Mouse (Mus musculus) erythroblast, embryonic 14.5 days (primary cell): ENCODE measurements around the gene Terf2ip. TPM values are rescaled to one million over a fixed set of nuclear protein-coding genes. Genes with fewer than 3 reads are reported as not detected.

Source experiments
- H3K27me3 ChIP-seq: 2 replicates; pipeline ENCODE4 v1.6.1; 2012; ENCODE audit warnings: inconsistent platforms; ENCODE audit not compliant: control insufficient read depth
- H3K36me3 ChIP-seq: 2 replicates; pipeline ENCODE4 v1.6.1; 2012; ENCODE audit warnings: mild to moderate bottlenecking, inconsistent platforms; ENCODE audit not compliant: control insufficient read depth
- H3K4me1 ChIP-seq: 2 replicates; pipeline ENCODE4 v1.6.1; 2012; ENCODE audit warnings: inconsistent platforms; ENCODE audit not compliant: control insufficient read depth
- H3K4me3 ChIP-seq: replicated peaks from 2 replicates; pipeline ENCODE3; 2012; ENCODE audit warnings: moderate library complexity, mild to moderate bottlenecking, inconsistent platforms
- H3K9me3 ChIP-seq: 2 replicates; pipeline ENCODE4 v1.6.1; 2012; ENCODE audit warnings: low read length, inconsistent platforms, mixed read lengths; ENCODE audit not compliant: control insufficient read depth
- GATA1 ChIP-seq: IDR thresholded peaks from 2 replicates; pipeline ENCODE4 v1.6.1; 2012; ENCODE audit warnings: low read length, inconsistent platforms, mixed read lengths
- TAL1 ChIP-seq: IDR thresholded peaks from 3 replicates; pipeline ENCODE4 v1.6.1; 2012; ENCODE audit warnings: low read length, inconsistent platforms, mixed read lengths
- polyA plus RNA-seq: library from polyadenylated mRNA; stranded (reverse); fragments of >175 nt; gene quantifications from 2 replicates; pipeline ENCODE4 v1.2.3, GENCODE M21; 2012

Gene Terf2ip
- polyA plus RNA-seq, 1 experiment: 0.49 TPM

DNA sequence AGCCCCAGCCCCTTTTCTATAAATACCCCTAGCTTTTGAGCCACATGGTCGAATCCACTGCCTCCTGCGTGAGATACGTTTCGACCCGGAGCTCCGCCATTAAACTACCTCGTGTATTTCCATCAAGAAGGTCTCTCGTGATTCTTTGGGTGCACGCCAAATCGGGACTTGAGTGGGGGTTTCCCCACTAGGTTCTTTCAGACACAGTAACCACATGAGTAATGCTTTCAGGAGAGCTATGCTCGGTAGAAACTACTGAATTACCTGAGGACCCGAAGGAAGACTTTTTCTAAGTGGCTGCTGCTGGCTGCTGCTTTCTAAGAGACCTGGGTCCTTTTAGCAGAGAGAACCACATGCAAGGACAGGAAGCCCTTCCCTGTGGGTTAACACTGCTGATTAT lies 37.1 kb upstream of the Terf2ip start:
- Histone ChIP-seq H3K36me3 (peaks cover 58% of the 10 kb centered on the region), H3K9me3 (peaks cover 12% of the 10 kb centered on the region), H3K27me3 (no peaks in the 10 kb centered on the region), H3K4me3 (no peak overlapping the region), H3K4me1 (no peaks in the 10 kb centered on the region; the same call in 1 of the 2 replicates)
- TF ChIP-seq GATA1: no peak
- TF ChIP-seq TAL1: no peak

- Histone ChIP-seq H3K36me3 (peaks cover 55% of the 10 kb centered on the region), H3K9me3 (peaks cover 12% of the 10 kb centered on the region), H3K4me1 (no peaks in the 10 kb centered on the region; the same call in 1 of the 2 replicates), H3K27me3 (no peaks in the 10 kb centered on the region), H3K4me3 (no peak overlapping the region)
- TF ChIP-seq GATA1 (no peak), TAL1 (no peak)
These were observed 35.5 kb upstream of the Terf2ip start for GRCm38 (mm10) chr8:111975706-111976105.

DNA sequence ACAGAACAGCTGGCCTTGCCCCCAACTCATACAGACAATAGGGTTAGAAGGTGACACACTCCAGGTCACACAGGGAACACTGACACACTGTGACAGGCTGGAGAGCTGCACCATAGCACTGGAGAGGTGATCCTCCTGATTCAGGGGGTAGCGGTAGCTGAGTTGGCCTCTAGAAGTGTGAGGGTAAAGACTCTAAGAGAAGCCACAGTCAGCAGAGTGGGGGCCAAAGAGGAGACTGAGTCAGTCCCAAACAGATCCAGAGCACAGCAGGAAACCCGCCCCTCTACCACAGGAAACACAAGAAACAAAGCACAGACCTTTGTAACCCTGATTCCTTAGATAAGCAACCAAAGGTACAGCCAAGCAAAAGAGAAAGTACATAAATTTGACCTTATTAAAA lies 34.9 kb upstream of the Terf2ip start:
- TF ChIP-seq TAL1 (no peak), GATA1 (no peak)
- H3K36me3 ChIP-seq: peaks cover 54% of the 10 kb centered on the region

DNA sequence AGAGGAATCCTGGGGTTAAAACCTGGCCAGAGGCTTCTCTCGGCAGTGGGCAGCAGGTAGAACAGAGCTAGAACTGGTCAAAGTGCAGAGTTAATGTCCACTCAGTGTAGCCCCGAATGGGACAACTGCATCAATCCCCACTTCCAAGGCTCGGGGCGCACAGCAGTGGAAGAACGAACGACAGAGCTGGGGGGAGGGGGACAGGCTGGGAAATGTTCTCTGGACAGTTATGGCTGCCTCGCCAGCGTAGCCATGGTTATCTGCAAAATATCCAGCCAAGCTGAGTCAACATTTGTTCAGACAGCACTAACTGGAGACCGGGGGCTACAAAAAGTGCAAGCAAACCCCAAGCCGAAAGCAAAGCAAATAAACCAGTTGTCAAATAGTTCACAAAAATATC lies 33.1 kb upstream of the Terf2ip start:
- Histone ChIP-seq H3K36me3 (peaks cover 59% of the 10 kb centered on the region), H3K27me3 (no peaks in the 10 kb centered on the region), H3K4me1 (no peaks in the 10 kb centered on the region; the same call in none of the 2 replicates), H3K4me3 (no peak overlapping the region), H3K9me3 (peaks cover 12% of the 10 kb centered on the region)
- TF ChIP-seq TAL1 (no peak), GATA1 (no peak)

More for the DNA sequence above, 34.9 kb upstream of the Terf2ip start:
- no peaks in the 10 kb centered on the region; the same call in 1 of the 2 replicates for H3K4me1 ChIP-seq
- H3K9me3 ChIP-seq: peaks cover 12% of the 10 kb centered on the region
- H3K4me3 ChIP-seq: no peak overlapping the region
- H3K27me3 ChIP-seq: no peaks in the 10 kb centered on the region

- no peaks in the 10 kb centered on the region for H3K27me3 ChIP-seq
- no peaks in the 10 kb centered on the region for H3K9me3 ChIP-seq
- no peak overlapping the region for H3K4me3 ChIP-seq
- peaks cover 5% of the 10 kb centered on the region for H3K4me1 ChIP-seq
- TF ChIP-seq GATA1 (no peak), TAL1 (no peak)
- peaks cover 61% of the 10 kb centered on the region for H3K36me3 ChIP-seq
These were observed 29.1 kb upstream of the Terf2ip start for GRCm38 (mm10) chr8:111982116-111982515.

DNA sequence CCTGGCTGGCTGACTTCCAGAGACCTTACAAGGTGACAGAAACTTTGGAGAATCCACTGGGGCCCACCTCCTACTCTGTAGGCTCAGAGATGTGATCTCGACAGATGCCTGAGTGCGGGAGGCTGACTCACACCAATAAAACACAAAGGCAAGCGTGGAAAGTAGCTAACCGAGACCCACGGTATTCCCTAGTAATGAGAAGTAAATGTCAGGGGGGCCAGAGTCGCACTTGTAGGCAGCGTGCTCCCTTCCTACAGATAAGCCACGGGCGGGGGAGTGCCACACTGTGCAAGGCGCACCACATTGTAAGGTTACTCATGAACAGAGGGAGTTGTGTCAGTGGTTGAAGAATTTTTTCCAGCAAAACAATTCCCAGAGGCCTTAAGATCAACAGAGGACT lies 26.7 kb upstream of the Terf2ip start:
- H3K27me3 ChIP-seq: no peaks in the 10 kb centered on the region
- no peak for TF ChIP-seq TAL1
- H3K36me3 ChIP-seq: peaks cover 72% of the 10 kb centered on the region

DNA sequence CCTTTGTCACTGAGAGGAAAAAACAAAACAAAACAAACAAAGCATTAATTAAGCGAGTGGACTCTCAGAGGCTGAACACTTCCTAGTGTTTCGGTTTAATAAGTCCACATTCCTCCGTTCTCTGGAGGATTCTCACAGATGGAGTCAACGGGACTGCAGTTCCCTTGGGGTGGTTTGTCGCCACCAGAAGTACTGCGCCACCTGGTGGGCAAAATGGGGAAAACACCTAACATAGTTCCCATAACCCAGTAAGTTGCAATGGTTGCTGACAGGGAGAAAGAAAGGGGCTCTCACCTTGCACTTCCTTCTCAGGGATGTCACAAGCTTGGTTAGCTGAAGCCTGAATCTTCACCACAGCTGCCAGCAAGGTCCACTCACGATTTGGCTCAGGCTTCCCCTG lies 21.3 kb upstream of the Terf2ip start:
- Histone ChIP-seq H3K9me3 (no peaks in the 10 kb centered on the region), H3K27me3 (no peaks in the 10 kb centered on the region), H3K4me1 (peaks cover 24% of the 10 kb centered on the region), H3K36me3 (peaks cover 64% of the 10 kb centered on the region), H3K4me3 (no peak overlapping the region)
- TF ChIP-seq GATA1 (no peak), TAL1 (no peak)

More for the DNA sequence above, 26.7 kb upstream of the Terf2ip start:
- Histone ChIP-seq H3K9me3 (no peaks in the 10 kb centered on the region), H3K4me1 (peaks cover 5% of the 10 kb centered on the region), H3K4me3 (no peak overlapping the region)

- TF ChIP-seq TAL1 (no peak), GATA1 (no peak)
- Histone ChIP-seq H3K36me3 (peaks cover 65% of the 10 kb centered on the region), H3K27me3 (no peaks in the 10 kb centered on the region), H3K4me3 (peak overlapping the region; percentile 82), H3K9me3 (no peaks in the 10 kb centered on the region), H3K4me1 (peaks cover 24% of the 10 kb centered on the region)
These were observed 19.9 kb upstream of the Terf2ip start for GRCm38 (mm10) chr8:111991278-111991677.

GRCm38 (mm10) chr8:111992013-111992702 lies 19.0 kb upstream of the Terf2ip start, which contains the start of gene Adat1:
Gene Adat1, minus strand, starts transcription at chr8:111992302.
- Histone ChIP-seq H3K9me3 (no peaks in the 10 kb centered on the region), H3K4me3 (peak within 1 kb of the TSS; percentile 82), H3K36me3 (peaks cover 67% of the 10 kb centered on the region), H3K27me3 (no peaks in the 10 kb centered on the region), H3K4me1 (peaks cover 24% of the 10 kb centered on the region)
- TF ChIP-seq GATA1 (no peak), TAL1 (no peak)
